Mouse (Mus musculus): ENCODE results near the gene Olfr52. TPM values are rescaled to one million over a fixed set of nuclear protein-coding genes. Genes with fewer than 3 reads are reported as not detected.
"Not testable (repeated sequence)": the region's sequence is repeated elsewhere in the genome, so short reads cannot be mapped to it uniquely, and the experiment has no call there.

Olfr52 gene
- not detected in 2 replicates for polyA plus RNA-seq (2012; rRNA removed)

- H3K27me3 ChIP-seq (ENCODE audit: control insufficient read depth, insufficient read depth, low read length), result no peaks in the 10 kb centered on the region
- no peak for DNase-seq (ENCODE audit: low read depth in 1 of 2, low spot score in 2 of 2)
- H3K27ac ChIP-seq (ENCODE audit: insufficient read depth, low read length), result no peak within 1 kb of the TSS
- no peaks in the 10 kb centered on the region for H3K4me1 ChIP-seq (ENCODE audit: control insufficient read depth, insufficient read depth, insufficient read length)
- H3K36me3 ChIP-seq (ENCODE audit: control insufficient read depth, insufficient read depth, low read length), result no peaks in the 10 kb centered on the region
- no peak for TF ChIP-seq CTCF (IDR thresholded peaks at IDR 0.05; ENCODE audit: extremely low read depth, insufficient read depth, insufficient read length, insufficient replicate concordance)
- H3K4me3 ChIP-seq (ENCODE audit: extremely low read depth, insufficient read depth, insufficient read length), result no peak within 1 kb of the TSS
These were observed at the start of gene Olfr52 for GRCm38 (mm10) chr2:86185583-86185982. Gene Olfr52, minus strand, starts transcription at chr2:86185683.

DNA sequence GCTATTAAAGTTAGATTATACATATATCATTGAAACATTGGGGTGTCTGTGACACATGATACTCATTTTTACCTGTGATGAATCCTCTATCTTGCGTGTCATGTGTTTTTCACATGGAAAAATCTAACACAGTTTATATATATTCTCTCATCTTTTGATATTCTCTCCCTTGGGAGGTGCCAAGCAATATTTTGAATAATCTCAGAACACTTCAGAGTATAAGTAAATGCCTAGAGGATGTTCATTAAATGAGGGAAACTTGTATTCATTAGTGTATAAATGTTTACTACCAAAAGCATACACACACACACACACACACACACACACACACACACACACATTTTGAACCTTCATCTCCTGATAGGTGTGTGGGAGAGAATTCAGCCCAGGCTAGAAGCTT lies 45.8 kb upstream of the Olfr52 start, which contains the start of gene Olfr1047:
Gene Olfr1047 (minus strand): TSS at position 101 of the 400 bp plus-strand sequence.
- no peaks in the 10 kb centered on the region for H3K4me1 ChIP-seq (ENCODE audit: control insufficient read depth, insufficient read depth, insufficient read length)
- no peak within 1 kb of the TSS for H3K4me3 ChIP-seq (ENCODE audit: extremely low read depth, insufficient read depth, insufficient read length)
- H3K36me3 ChIP-seq (ENCODE audit: control insufficient read depth, insufficient read depth, low read length), result no peaks in the 10 kb centered on the region
- WGBS, result 83% methylated on average over 1 of the region's 1 CpGs
- no peaks in the 10 kb centered on the region for H3K27me3 ChIP-seq (ENCODE audit: control insufficient read depth, insufficient read depth, low read length)
- TF ChIP-seq CTCF (IDR thresholded peaks at IDR 0.05; ENCODE audit: extremely low read depth, insufficient read depth, insufficient read length, insufficient replicate concordance), result no peak
- TF ChIP-seq POLR2A (IDR thresholded peaks at IDR 0.05; ENCODE audit: low read depth, low read length), result no peak
- no peak within 1 kb of the TSS for H3K27ac ChIP-seq (ENCODE audit: insufficient read depth, low read length)
- DNase-seq (ENCODE audit: low read depth in 1 of 2, low spot score in 2 of 2), result no peak

- H3K27ac ChIP-seq (ENCODE audit: insufficient read depth, low read length), result no peak within 1 kb of the TSS
- H3K36me3 ChIP-seq (ENCODE audit: control insufficient read depth, insufficient read depth, low read length), result no peaks in the 10 kb centered on the region
- H3K4me3 ChIP-seq (ENCODE audit: extremely low read depth, insufficient read depth, insufficient read length), result no peak within 1 kb of the TSS
- H3K4me1 ChIP-seq (ENCODE audit: control insufficient read depth, insufficient read depth, insufficient read length), result no peaks in the 10 kb centered on the region
- no peak for DNase-seq (ENCODE audit: low read depth in 1 of 2, low spot score in 2 of 2)
- TF ChIP-seq POLR2A (IDR thresholded peaks at IDR 0.05; ENCODE audit: low read depth, low read length) (no peak), CTCF (IDR thresholded peaks at IDR 0.05; ENCODE audit: extremely low read depth, insufficient read depth, insufficient read length, insufficient replicate concordance) (no peak)
- WGBS, result 67% methylated on average over 2 of the region's 2 CpGs
- no peaks in the 10 kb centered on the region for H3K27me3 ChIP-seq (ENCODE audit: control insufficient read depth, insufficient read depth, low read length)
These were observed 33.7 kb upstream of the Olfr52 start, which contains the start of gene Olfr1046 for GRCm38 (mm10) chr2:86219214-86219613. Gene Olfr1046, minus strand, starts transcription at chr2:86219314.

- TF ChIP-seq CTCF (IDR thresholded peaks at IDR 0.05; ENCODE audit: extremely low read depth, insufficient read depth, insufficient read length, insufficient replicate concordance) (no peak), POLR2A (IDR thresholded peaks at IDR 0.05; ENCODE audit: low read depth, low read length) (no peak)
- H3K4me3 ChIP-seq (ENCODE audit: extremely low read depth, insufficient read depth, insufficient read length), result no peak within 1 kb of the TSS
- H3K36me3 ChIP-seq (ENCODE audit: control insufficient read depth, insufficient read depth, low read length), result no peaks in the 10 kb centered on the region
- no peak for DNase-seq (ENCODE audit: low read depth in 1 of 2, low spot score in 2 of 2)
- H3K27ac ChIP-seq (ENCODE audit: insufficient read depth, low read length), result no peak within 1 kb of the TSS
- no peaks in the 10 kb centered on the region for H3K4me1 ChIP-seq (ENCODE audit: control insufficient read depth, insufficient read depth, insufficient read length)
- no peaks in the 10 kb centered on the region for H3K27me3 ChIP-seq (ENCODE audit: control insufficient read depth, insufficient read depth, low read length)
These were observed 17.4 kb upstream of the Olfr52 start, which contains the start of gene Olfr1045 for GRCm38 (mm10) chr2:86202909-86203308. Gene Olfr1045, minus strand, starts transcription at chr2:86203009.

DNA sequence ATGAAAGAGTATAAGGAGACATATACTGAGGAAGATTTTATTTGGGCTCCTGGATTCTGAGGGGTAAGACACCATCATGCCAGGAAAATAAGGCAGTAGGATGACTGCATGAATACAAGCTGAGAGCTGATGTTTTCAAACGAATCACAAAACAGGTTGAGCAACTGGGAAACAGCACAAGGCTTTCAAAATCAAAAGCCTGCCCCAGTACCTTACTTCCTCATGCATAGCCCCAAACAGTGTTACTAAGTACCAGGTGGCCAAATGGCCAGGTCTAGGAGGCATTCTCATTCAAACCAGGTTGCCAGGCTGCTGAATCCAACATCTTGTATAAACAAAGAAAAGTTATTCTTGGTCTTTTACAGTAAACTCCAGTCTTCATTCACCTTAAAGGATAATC lies 10.4 kb upstream of the Olfr52 start:
- H3K4me3 ChIP-seq (ENCODE audit: extremely low read depth, insufficient read depth, insufficient read length), result no peak overlapping the region
- no peak for DNase-seq (ENCODE audit: low read depth in 1 of 2, low spot score in 2 of 2)
- 41% methylated on average over 1 of the region's 1 CpGs for WGBS
- H3K27ac ChIP-seq (ENCODE audit: insufficient read depth, low read length), result no peak overlapping the region
- TF ChIP-seq POLR2A (IDR thresholded peaks at IDR 0.05; ENCODE audit: low read depth, low read length) (no peak), CTCF (IDR thresholded peaks at IDR 0.05; ENCODE audit: extremely low read depth, insufficient read depth, insufficient read length, insufficient replicate concordance) (no peak)
- no peaks in the 10 kb centered on the region for H3K4me1 ChIP-seq (ENCODE audit: control insufficient read depth, insufficient read depth, insufficient read length)
- no peaks in the 10 kb centered on the region for H3K36me3 ChIP-seq (ENCODE audit: control insufficient read depth, insufficient read depth, low read length)
- no peaks in the 10 kb centered on the region for H3K27me3 ChIP-seq (ENCODE audit: control insufficient read depth, insufficient read depth, low read length)

- no peak overlapping the region for H3K27ac ChIP-seq (ENCODE audit: insufficient read depth, low read length)
- no peaks in the 10 kb centered on the region for H3K27me3 ChIP-seq (ENCODE audit: control insufficient read depth, insufficient read depth, low read length)
- no peak for DNase-seq (ENCODE audit: low read depth in 1 of 2, low spot score in 2 of 2)
- 81% methylated on average over 3 of the region's 3 CpGs for WGBS
- H3K36me3 ChIP-seq (ENCODE audit: control insufficient read depth, insufficient read depth, low read length), result no peaks in the 10 kb centered on the region
- TF ChIP-seq CTCF (IDR thresholded peaks at IDR 0.05; ENCODE audit: extremely low read depth, insufficient read depth, insufficient read length, insufficient replicate concordance), result no peak
- no peak for TF ChIP-seq POLR2A (IDR thresholded peaks at IDR 0.05; ENCODE audit: low read depth, low read length)
- no peaks in the 10 kb centered on the region for H3K4me1 ChIP-seq (ENCODE audit: control insufficient read depth, insufficient read depth, insufficient read length)
- H3K4me3 ChIP-seq (ENCODE audit: extremely low read depth, insufficient read depth, insufficient read length), result no peak overlapping the region
These were observed 5.5 kb downstream of the Olfr52 start for GRCm38 (mm10) chr2:86179950-86180349.

- H3K4me3 ChIP-seq (ENCODE audit: extremely low read depth, insufficient read depth, insufficient read length), result no peak within 1 kb of the TSS
- H3K36me3 ChIP-seq (ENCODE audit: control insufficient read depth, insufficient read depth, low read length), result no peaks in the 10 kb centered on the region
- no peak for DNase-seq (ENCODE audit: low read depth in 1 of 2, low spot score in 2 of 2)
- no peak within 1 kb of the TSS for H3K27ac ChIP-seq (ENCODE audit: insufficient read depth, low read length)
- no peaks in the 10 kb centered on the region for H3K27me3 ChIP-seq (ENCODE audit: control insufficient read depth, insufficient read depth, low read length)
- no peak for TF ChIP-seq CTCF (IDR thresholded peaks at IDR 0.05; ENCODE audit: extremely low read depth, insufficient read depth, insufficient read length, insufficient replicate concordance)
- TF ChIP-seq POLR2A (IDR thresholded peaks at IDR 0.05; ENCODE audit: low read depth, low read length), result no peak
- no peaks in the 10 kb centered on the region for H3K4me1 ChIP-seq (ENCODE audit: control insufficient read depth, insufficient read depth, insufficient read length)
These were observed 7.8 kb downstream of the Olfr52 start, which contains the start of gene Olfr1044 for GRCm38 (mm10) chr2:86177720-86178119. Gene Olfr1044, minus strand, starts transcription at chr2:86177820.

DNA sequence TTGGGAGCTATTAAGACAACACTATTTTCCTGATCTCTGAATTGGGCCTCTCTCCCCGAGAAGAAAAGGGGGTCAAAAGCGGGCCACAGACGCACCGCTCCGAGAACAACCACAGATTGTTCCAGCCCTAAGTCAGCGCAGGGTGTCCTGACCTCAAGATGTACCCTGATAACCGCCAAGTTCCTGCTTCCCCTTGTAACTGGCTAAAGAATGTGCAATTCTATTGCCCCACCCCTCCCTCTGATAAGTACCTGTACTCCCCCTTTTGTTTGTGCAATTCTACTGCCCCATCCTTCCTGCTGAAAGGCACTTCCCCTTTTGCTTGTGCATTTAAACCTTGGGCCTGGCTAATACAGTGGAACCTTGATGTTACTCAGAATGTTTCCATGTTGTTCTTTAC lies 10.1 kb downstream of the Olfr52 start:
- not testable (repeated sequence) for H3K36me3 ChIP-seq (ENCODE audit: control insufficient read depth, insufficient read depth, low read length); H3K27ac ChIP-seq (ENCODE audit: insufficient read depth, low read length); DNase-seq (ENCODE audit: low read depth in 1 of 2, low spot score in 2 of 2); H3K4me1 ChIP-seq (ENCODE audit: control insufficient read depth, insufficient read depth, insufficient read length); H3K4me3 ChIP-seq (ENCODE audit: extremely low read depth, insufficient read depth, insufficient read length); H3K27me3 ChIP-seq (ENCODE audit: control insufficient read depth, insufficient read depth, low read length)
- 44% methylated on average over 7 of the region's 7 CpGs for WGBS
